Mouse (Mus musculus) thymus, adult 2 months (tissue): ENCODE data around the gene Sp9.

Experiments
- CTCF ChIP-seq: fragments of 200-500 bp; IDR thresholded peaks from 2 replicates; pipeline ENCODE4 v1.5.1; 2012; ENCODE audit warnings: mild to moderate bottlenecking, control low read depth, low read length, moderate library complexity, borderline replicate concordance; ENCODE audit not compliant: control insufficient read depth, poor library complexity, insufficient read depth; ENCODE audit errors: extremely low read depth
- POLR2A ChIP-seq: fragments of 200-500 bp; IDR thresholded peaks from 2 replicates; pipeline ENCODE4 v1.6.1; 2012; ENCODE audit warnings: mild to moderate bottlenecking, low read length, control low read depth, moderate library complexity; ENCODE audit not compliant: control insufficient read depth, poor library complexity, insufficient read depth; ENCODE audit errors: extremely low read depth

DNA sequence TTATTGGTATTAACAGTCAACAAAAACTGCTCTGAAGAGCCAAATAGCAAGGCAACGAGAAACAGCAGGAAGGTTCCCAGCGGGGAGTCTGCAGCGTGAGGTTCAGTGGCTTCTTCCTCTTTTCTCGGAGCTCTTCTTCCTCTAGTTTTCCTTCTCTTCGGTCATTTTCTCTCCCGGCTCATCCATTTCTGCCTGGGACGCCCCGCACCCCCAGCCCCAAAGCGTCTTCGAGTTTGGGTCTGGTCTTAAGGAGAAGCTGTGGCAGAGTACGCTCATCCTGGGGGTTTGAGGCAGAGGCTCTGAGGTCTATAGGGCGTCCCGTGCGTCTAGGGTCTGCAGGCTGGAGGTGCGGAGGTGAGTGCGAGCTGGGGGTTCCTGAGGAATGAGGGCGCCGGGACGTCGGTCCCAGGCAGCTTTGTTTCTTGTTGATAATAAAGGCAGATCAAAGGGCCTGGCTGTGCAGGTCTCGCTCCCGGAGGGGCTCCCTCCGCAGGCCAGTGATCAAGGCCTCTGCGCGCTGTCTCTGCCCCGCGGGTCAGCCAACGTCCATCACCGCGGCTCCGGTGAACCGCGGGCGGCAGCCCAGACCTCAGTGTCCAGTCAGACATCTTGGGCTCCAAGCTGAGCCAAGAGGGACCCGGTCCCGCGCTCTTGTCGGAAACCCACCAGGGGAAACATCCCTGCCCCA is 5.4 kb downstream of the Sp9 start:
- no peak for TF ChIP-seq CTCF
- no peak for TF ChIP-seq POLR2A
